Mouse (Mus musculus): ENCODE measurements around the gene Ptk6.

DNA sequence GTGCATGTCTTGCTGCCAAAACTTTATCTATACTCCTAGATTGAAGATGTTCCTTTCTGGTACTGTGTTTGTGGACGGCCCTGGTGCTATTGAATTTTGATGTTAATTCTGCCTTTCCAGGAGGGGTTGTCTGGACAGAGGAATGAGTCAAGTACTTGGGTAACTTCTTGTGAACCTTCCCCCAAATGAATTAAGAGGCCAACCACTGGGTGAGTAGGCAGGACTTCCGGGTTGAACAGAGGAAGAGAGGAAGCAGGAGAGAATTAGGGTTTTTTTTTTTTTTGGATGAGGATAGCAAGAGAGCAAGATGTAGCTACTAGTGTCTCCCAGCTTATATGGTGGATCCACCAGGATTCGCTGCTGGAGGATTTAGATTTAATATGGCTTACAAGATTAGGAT is 24.6 kb downstream of the Ptk6 start:
- TF ChIP-seq CTCF (IDR thresholded peaks at IDR 0.05 in 2 of 3, conservative IDR thresholded peaks at IDR 0.05 in 1 of 3; ENCODE audit: control insufficient read depth in 1 of 3, insufficient read depth in 1 of 3, low read depth in 2 of 3, low read length in 3 of 3, poor library complexity in 1 of 3, severe bottlenecking in 1 of 3) (no peak), CHD1 (IDR thresholded peaks at IDR 0.05; ENCODE audit: low read depth, low read length) (no peak), POLR2A (IDR thresholded peaks at IDR 0.05; ENCODE audit: control insufficient read depth in 1 of 2, insufficient read depth in 1 of 2, low read depth in 1 of 2, low read length in 2 of 2, poor library complexity in 1 of 2) (peak in 1 of 2 experiments; percentile 28; a peak in 1 of 4 replicates), ZMIZ1 (IDR thresholded peaks at IDR 0.05; ENCODE audit: low read depth, low read length) (no peak), POLR2AphosphoS2 (IDR thresholded peaks at IDR 0.05; ENCODE audit: low read length) (no peak), MEF2A (IDR thresholded peaks at IDR 0.05; ENCODE audit: extremely low read depth, insufficient replicate concordance, low read depth, low read length, poor library complexity, severe bottlenecking) (no peak), TAL1 (IDR thresholded peaks at IDR 0.05; ENCODE audit: low read length) (no peak), USF1 (IDR thresholded peaks at IDR 0.05; ENCODE audit: low read depth, low read length) (no peak), MYC (IDR thresholded peaks at IDR 0.05; ENCODE audit: low read depth, low read length) (no peak), ZKSCAN1 (IDR thresholded peaks at IDR 0.05; ENCODE audit: low read depth, low read length) (no peak)
